Mouse (Mus musculus): ENCODE data around the gene Zfp830. TPM values are rescaled to one million over a fixed set of nuclear protein-coding genes. Genes with fewer than 3 reads are reported as not detected.

Zfp830 gene
- polyA plus RNA-seq (2014; fragmentation: Nextera tagmentation; extraction: Ambion mirVana), result 34.5 and 38.3 TPM in 2 replicates

DNA sequence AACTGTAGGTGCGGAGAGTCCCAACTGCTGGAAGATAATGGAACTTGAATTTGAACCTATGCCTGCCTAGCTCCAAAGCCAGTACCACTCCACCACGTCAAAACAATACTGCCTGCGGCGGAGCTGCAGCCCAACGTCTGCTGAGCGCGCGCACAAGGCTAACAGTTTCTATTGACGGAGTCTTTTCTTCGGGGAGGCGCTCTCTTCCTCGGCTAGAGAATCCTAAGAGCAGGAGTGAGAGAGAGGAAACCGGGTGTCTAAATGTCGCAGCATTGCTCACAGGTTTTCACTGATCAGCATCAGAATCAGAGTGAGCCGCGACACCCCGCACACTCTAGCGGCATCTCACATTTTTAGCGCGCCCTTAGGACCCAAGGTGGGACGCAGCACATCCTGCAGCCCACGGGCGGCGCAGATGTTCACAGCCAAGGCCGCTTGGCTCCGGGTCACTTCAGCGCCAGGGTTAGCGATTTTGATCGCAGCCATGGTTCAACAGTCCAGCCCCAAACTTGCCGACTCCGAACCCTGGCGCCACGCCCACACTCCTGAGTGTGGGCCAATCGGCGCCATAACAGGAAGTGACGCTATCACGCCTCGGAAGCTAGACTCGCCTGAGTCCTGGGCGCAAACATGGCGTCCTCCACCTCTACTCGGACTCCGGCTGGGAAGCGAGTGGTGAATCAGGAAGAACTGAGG, at the start of gene Zfp830, which contains the start of gene Cct6b:
Gene Zfp830, plus strand, starts transcription at position 604 of the 696 bp plus-strand sequence.
Gene Cct6b, minus strand, starts transcription at position 580 of the 696 bp plus-strand sequence.
- Histone ChIP-seq H3K4me1 (ENCODE audit: control insufficient read depth, insufficient read depth, low read length) (peaks cover 13% of the 10 kb centered on the region), H3K9me3 (replicated peaks; ENCODE audit: control insufficient read depth, low read length) (no peaks in the 10 kb centered on the region), H3K36me3 (ENCODE audit: control insufficient read depth, insufficient read depth, low read length) (peaks cover 9% of the 10 kb centered on the region; the same call in 1 of the 2 replicates), H3K4me3 (ENCODE audit: low read depth, low read length) (peak within 1 kb of the TSS; percentile 78), H3K27ac (ENCODE audit: low read depth, low read length) (peak within 1 kb of the TSS; percentile 78), H3K4me2 (ENCODE audit: low read length) (peak within 1 kb of the TSS; percentile 79), H3K9ac (ENCODE audit: low read length) (peak within 1 kb of the TSS; percentile 82), H3K27me3 (replicated peaks; ENCODE audit: control insufficient read depth, insufficient read depth, low read length) (no peaks in the 10 kb centered on the region)
- ATAC-seq (peak; percentile 99), DNase-seq (ENCODE audit: low spot score) (peak; percentile 98)
- under 1% methylated on average over 44 of the region's 44 CpGs for WGBS

DNA sequence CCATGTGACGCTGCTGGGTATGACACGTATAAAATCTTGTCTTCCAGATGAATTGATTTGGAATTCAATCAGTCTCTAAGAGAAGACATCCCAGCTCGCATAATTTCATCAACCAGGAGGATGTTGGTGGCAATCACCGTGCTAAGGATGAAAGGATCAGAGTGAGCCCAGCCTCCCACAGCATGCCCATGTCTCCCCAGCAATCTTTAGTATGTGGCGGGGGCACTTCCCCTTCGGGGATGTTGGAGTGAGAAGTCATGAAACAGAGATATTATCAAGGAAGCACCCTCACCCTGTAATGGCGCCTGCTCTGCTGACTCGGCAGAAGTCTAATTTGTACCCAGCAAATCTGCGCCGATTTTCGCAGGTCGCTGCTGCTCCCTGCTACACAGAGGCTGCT, 44.9 kb upstream of the Zfp830 start:
- H3K9me3 ChIP-seq (replicated peaks; ENCODE audit: control insufficient read depth, low read length), result no peaks in the 10 kb centered on the region
- H3K4me1 ChIP-seq (ENCODE audit: control insufficient read depth, insufficient read depth, low read length), result no peaks in the 10 kb centered on the region
- no peaks in the 10 kb centered on the region for H3K27me3 ChIP-seq (replicated peaks; ENCODE audit: control insufficient read depth, insufficient read depth, low read length)
- WGBS, result 88% methylated on average over 12 of the region's 12 CpGs
- no peak overlapping the region for H3K4me2 ChIP-seq (ENCODE audit: low read length)
- ATAC-seq, result no peak
- no peak overlapping the region for H3K27ac ChIP-seq (ENCODE audit: low read depth, low read length)
- no peak for DNase-seq (ENCODE audit: low spot score)
- no peak overlapping the region for H3K9ac ChIP-seq (ENCODE audit: low read length)
- no peak overlapping the region for H3K4me3 ChIP-seq (ENCODE audit: low read depth, low read length)
- no peaks in the 10 kb centered on the region for H3K36me3 ChIP-seq (ENCODE audit: control insufficient read depth, insufficient read depth, low read length)

DNA sequence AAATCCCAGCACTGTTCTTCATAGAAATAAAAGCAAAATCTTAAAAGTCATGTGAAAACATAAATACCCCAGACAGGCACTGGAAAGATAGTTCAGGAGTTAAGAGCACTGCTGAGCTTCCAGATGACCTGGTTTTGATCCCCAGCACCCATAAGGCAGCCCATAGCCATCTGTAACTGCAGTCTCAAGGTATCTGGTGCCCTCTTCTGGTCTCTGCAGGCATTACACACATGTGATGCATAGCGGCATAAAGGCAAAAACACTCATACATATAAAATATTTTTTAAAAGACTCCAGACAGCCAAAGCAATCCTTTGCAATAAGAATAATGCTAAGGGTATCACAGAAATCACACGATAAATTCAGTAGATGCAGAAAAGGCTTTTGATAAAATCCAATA, 37.3 kb upstream of the Zfp830 start:
- ATAC-seq, result no peak
- WGBS, result 99% methylated on average over 2 of the region's 2 CpGs

DNA sequence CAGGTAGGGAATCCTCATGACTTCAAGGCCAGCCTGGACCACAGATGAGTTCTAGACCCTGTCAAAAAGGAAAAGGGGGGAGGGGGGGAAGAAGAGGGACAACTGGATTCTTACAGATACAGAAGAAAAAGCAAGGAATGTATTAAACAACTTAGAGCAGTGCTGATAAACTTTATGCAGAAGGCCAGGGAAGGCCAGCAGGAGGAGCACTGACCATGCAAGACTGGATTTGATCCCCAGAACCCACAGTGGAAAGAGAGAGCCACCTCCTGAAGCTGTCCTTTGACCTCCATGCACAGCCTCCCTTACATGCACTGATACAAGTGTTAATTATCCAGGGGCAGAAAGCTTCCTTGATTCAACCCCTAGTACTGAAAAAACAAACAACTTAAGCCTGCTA, 29.9 kb upstream of the Zfp830 start:
- H3K27me3 ChIP-seq (replicated peaks; ENCODE audit: control insufficient read depth, insufficient read depth, low read length), result no peaks in the 10 kb centered on the region
- H3K9me3 ChIP-seq (replicated peaks; ENCODE audit: control insufficient read depth, low read length), result no peaks in the 10 kb centered on the region
- no peak overlapping the region for H3K9ac ChIP-seq (ENCODE audit: low read length)
- no peak overlapping the region for H3K4me2 ChIP-seq (ENCODE audit: low read length)
- DNase-seq (ENCODE audit: low spot score) (no peak), ATAC-seq (no peak)
- no peak overlapping the region for H3K27ac ChIP-seq (ENCODE audit: low read depth, low read length)
- no peak overlapping the region for H3K4me3 ChIP-seq (ENCODE audit: low read depth, low read length)
- H3K4me1 ChIP-seq (ENCODE audit: control insufficient read depth, insufficient read depth, low read length), result no peaks in the 10 kb centered on the region
- no peaks in the 10 kb centered on the region for H3K36me3 ChIP-seq (ENCODE audit: control insufficient read depth, insufficient read depth, low read length)

More for the DNA sequence above, 37.3 kb upstream of the Zfp830 start:
- no peaks in the 10 kb centered on the region for H3K4me1 ChIP-seq (ENCODE audit: control insufficient read depth, insufficient read depth, low read length)
- no peak overlapping the region for H3K4me2 ChIP-seq (ENCODE audit: low read length)
- H3K4me3 ChIP-seq (ENCODE audit: low read depth, low read length), result no peak overlapping the region
- no peaks in the 10 kb centered on the region for H3K9me3 ChIP-seq (replicated peaks; ENCODE audit: control insufficient read depth, low read length)
- H3K9ac ChIP-seq (ENCODE audit: low read length), result no peak overlapping the region
- H3K27me3 ChIP-seq (replicated peaks; ENCODE audit: control insufficient read depth, insufficient read depth, low read length), result no peaks in the 10 kb centered on the region
- no peak for DNase-seq (ENCODE audit: low spot score)
- no peaks in the 10 kb centered on the region for H3K36me3 ChIP-seq (ENCODE audit: control insufficient read depth, insufficient read depth, low read length)
- H3K27ac ChIP-seq (ENCODE audit: low read depth, low read length), result no peak overlapping the region

DNA sequence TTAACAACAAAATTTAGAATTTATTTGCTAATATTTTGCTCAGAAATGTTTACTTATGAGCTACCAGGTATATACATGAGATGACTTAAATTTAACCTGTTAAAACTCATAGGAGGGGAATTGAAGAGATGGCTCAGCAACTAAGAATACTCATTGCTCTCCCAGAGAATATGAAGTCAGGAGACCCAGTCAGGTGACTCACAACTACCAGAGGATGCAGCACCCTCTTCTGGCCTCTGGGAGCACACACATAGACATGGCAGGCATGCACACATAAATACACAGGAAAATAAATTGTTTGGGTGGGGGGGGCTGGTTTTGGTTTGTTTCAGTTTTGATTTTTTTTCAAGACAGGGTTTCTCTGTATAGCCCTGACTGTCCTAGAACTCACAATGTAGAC, 25.1 kb upstream of the Zfp830 start:
- ATAC-seq (no peak), DNase-seq (ENCODE audit: low spot score) (no peak)
- Histone ChIP-seq H3K4me3 (ENCODE audit: low read depth, low read length) (no peak overlapping the region), H3K9ac (ENCODE audit: low read length) (no peak overlapping the region), H3K27me3 (replicated peaks; ENCODE audit: control insufficient read depth, insufficient read depth, low read length) (no peaks in the 10 kb centered on the region), H3K36me3 (ENCODE audit: control insufficient read depth, insufficient read depth, low read length) (no peaks in the 10 kb centered on the region), H3K4me2 (ENCODE audit: low read length) (no peak overlapping the region), H3K9me3 (replicated peaks; ENCODE audit: control insufficient read depth, low read length) (no peaks in the 10 kb centered on the region), H3K4me1 (ENCODE audit: control insufficient read depth, insufficient read depth, low read length) (no peaks in the 10 kb centered on the region), H3K27ac (ENCODE audit: low read depth, low read length) (no peak overlapping the region)

DNA sequence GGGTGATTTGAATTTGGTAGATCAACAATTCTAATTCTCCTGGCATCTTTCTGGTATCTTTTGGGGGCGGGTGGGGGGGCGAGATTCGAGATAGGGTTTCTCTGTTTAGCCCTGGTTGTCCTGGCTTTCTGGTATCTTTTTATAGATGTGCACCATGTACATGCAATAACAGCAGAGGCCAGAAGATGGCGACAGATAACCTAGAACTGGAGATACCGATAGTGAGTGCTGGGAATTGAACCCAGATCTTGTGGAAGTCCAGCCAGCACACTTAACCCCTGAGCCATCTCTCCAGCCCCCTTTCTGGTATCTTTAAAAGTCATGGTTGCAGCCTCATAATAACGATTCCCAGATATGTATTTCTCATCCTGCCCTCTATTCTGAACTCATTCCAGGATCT, 18.0 kb upstream of the Zfp830 start:
- 33% methylated on average over 6 of the region's 6 CpGs for WGBS
- ATAC-seq, result no peak
- no peaks in the 10 kb centered on the region for H3K4me1 ChIP-seq (ENCODE audit: control insufficient read depth, insufficient read depth, low read length)
- no peak overlapping the region for H3K27ac ChIP-seq (ENCODE audit: low read depth, low read length)
- no peaks in the 10 kb centered on the region for H3K27me3 ChIP-seq (replicated peaks; ENCODE audit: control insufficient read depth, insufficient read depth, low read length)
- H3K4me3 ChIP-seq (ENCODE audit: low read depth, low read length), result no peak overlapping the region
- H3K4me2 ChIP-seq (ENCODE audit: low read length), result no peak overlapping the region
- H3K9me3 ChIP-seq (replicated peaks; ENCODE audit: control insufficient read depth, low read length), result no peaks in the 10 kb centered on the region
- no peak for DNase-seq (ENCODE audit: low spot score)
- H3K9ac ChIP-seq (ENCODE audit: low read length), result no peak overlapping the region
- no peaks in the 10 kb centered on the region for H3K36me3 ChIP-seq (ENCODE audit: control insufficient read depth, insufficient read depth, low read length)

DNA sequence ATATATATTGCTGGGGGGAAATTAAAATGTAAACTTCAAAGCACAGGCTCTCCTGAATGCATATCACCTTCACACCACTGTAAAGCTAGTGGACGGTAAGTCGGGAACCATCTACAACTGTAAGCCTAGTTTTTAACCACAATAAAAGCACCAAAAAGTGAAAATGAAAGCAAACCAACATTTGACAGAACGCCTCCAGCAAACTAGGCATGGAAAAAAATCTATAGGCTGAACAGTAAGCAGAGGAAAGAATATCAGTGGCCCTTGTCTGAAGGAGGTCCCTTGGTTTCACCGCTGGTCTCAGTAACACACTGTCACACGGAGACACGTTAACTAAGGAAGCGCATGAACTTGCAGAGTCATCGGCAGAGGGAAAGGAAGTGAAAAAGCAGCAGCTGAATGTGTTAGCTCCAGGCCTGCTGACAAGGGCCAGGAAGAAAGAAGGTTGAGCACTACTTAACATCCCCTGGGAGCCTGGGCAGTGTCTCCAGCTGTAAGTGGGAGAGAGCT, 17.2 kb upstream of the Zfp830 start:
- Histone ChIP-seq H3K4me2 (ENCODE audit: low read length) (no peak overlapping the region), H3K36me3 (ENCODE audit: control insufficient read depth, insufficient read depth, low read length) (no peaks in the 10 kb centered on the region), H3K27me3 (replicated peaks; ENCODE audit: control insufficient read depth, insufficient read depth, low read length) (no peaks in the 10 kb centered on the region), H3K9me3 (replicated peaks; ENCODE audit: control insufficient read depth, low read length) (no peaks in the 10 kb centered on the region), H3K4me1 (ENCODE audit: control insufficient read depth, insufficient read depth, low read length) (no peaks in the 10 kb centered on the region), H3K27ac (ENCODE audit: low read depth, low read length) (no peak overlapping the region), H3K9ac (ENCODE audit: low read length) (no peak overlapping the region), H3K4me3 (ENCODE audit: low read depth, low read length) (no peak overlapping the region)
- no peak for DNase-seq (ENCODE audit: low spot score)
- no peak for ATAC-seq
- 91% methylated on average over 8 of the region's 8 CpGs for WGBS

DNA sequence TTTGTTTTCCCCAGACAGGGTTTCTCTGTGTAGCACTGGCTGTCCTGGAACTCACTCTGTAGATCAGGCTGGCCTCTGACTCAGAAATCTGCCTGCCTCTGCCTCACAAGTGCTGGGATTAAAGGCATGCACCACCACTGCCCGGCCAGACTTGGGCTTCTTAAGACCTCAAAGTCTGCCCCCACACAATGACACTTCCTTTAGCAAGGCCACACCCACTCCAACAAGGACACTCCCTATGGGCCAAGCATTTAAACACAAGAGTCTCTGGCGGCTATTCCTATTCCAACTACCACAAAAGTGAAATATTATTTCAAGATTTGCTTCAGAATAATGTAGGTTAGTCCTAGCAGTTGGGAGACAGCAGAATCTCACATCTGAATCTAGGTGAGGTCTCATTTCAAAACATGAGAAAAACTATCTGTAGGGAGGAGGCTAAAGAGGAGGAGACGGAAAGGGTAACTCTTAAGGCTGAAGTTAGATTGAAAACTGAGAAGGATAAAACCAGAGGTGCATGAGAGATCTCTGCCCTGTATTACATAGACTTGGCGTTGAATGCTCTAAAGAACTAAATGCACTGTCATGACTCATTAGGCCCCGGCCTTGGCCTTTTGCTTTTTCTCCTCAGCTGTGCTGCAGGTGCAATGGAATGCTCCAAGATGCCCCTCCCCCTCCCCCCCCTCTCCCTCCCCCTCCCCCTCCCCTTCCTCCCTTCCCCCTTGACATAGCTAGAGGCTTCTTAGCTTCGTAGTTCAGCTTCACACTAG, 11.6 kb upstream of the Zfp830 start:
- H3K27me3 ChIP-seq (replicated peaks; ENCODE audit: control insufficient read depth, insufficient read depth, low read length), result no peaks in the 10 kb centered on the region
- WGBS, result 76% methylated on average over 6 of the region's 6 CpGs
- no peaks in the 10 kb centered on the region for H3K4me1 ChIP-seq (ENCODE audit: control insufficient read depth, insufficient read depth, low read length)
- H3K9me3 ChIP-seq (replicated peaks; ENCODE audit: control insufficient read depth, low read length), result no peaks in the 10 kb centered on the region
- no peak overlapping the region for H3K4me2 ChIP-seq (ENCODE audit: low read length)
- ATAC-seq (no peak), DNase-seq (ENCODE audit: low spot score) (no peak)
- no peak overlapping the region for H3K27ac ChIP-seq (ENCODE audit: low read depth, low read length)
- no peak overlapping the region for H3K4me3 ChIP-seq (ENCODE audit: low read depth, low read length)
- H3K9ac ChIP-seq (ENCODE audit: low read length), result no peak overlapping the region
- no peaks in the 10 kb centered on the region for H3K36me3 ChIP-seq (ENCODE audit: control insufficient read depth, insufficient read depth, low read length)

DNA sequence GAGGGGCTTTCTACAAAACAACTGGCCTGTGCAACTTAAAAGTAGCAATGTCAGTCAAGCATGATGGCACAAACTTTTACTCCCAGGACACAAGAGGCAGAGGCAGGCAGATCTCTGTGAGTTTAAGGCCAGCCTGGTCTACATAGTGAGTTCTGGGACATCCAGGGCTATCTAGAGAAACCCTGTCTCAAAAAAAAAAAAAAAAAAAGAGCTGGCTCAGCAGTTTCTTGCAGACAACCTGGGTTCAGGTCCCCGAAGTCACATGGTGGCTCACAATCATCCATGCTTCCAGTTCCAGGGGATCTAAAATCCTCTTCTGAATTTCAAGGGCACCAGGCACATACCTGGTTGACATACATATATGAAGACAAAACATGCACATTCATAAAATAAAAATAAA, 8.2 kb upstream of the Zfp830 start:
- no peaks in the 10 kb centered on the region for H3K4me1 ChIP-seq (ENCODE audit: control insufficient read depth, insufficient read depth, low read length)
- H3K9ac ChIP-seq (ENCODE audit: low read length), result no peak overlapping the region
- no peaks in the 10 kb centered on the region for H3K27me3 ChIP-seq (replicated peaks; ENCODE audit: control insufficient read depth, insufficient read depth, low read length)
- no peaks in the 10 kb centered on the region for H3K36me3 ChIP-seq (ENCODE audit: control insufficient read depth, insufficient read depth, low read length)
- H3K27ac ChIP-seq (ENCODE audit: low read depth, low read length), result no peak overlapping the region
- H3K4me3 ChIP-seq (ENCODE audit: low read depth, low read length), result no peak overlapping the region
- WGBS, result 91% methylated on average over 1 of the region's 1 CpGs
- no peak for ATAC-seq
- no peak overlapping the region for H3K4me2 ChIP-seq (ENCODE audit: low read length)
- no peaks in the 10 kb centered on the region for H3K9me3 ChIP-seq (replicated peaks; ENCODE audit: control insufficient read depth, low read length)
- DNase-seq (ENCODE audit: low spot score), result no peak

Measured in forebrain, embryonic 14.5 days (tissue).